Mouse (Mus musculus): Measurements from ENCODE around the gene Gm42906. TPM values are rescaled to one million over a fixed set of nuclear protein-coding genes. Genes with fewer than 3 reads are reported as not detected.

The Gm42906 gene
- polyA plus RNA-seq, 1 experiment from 2014 or later = not detected

- H3K9ac ChIP-seq (ENCODE audit: low read length) = no peak overlapping the region
- no peaks in the 10 kb centered on the region for H3K27me3 ChIP-seq (ENCODE audit: control insufficient read depth, insufficient read depth, low read length)
- 92% methylated on average over 1 of the region's 1 CpGs for WGBS
- ATAC-seq (ENCODE audit: insufficient number of reproducible peaks, low FRiP score, low TSS enrichment, low read depth) = no peak
- no peak overlapping the region for H3K27ac ChIP-seq (replicated peaks; ENCODE audit: low read depth, low read length)
- DNase-seq (ENCODE audit: low spot score) = no peak
- H3K36me3 ChIP-seq (ENCODE audit: control insufficient read depth, insufficient read depth, low read length) = no peaks in the 10 kb centered on the region
- H3K4me3 ChIP-seq (ENCODE audit: low read depth, low read length) = no peak overlapping the region
- no peak overlapping the region for H3K4me2 ChIP-seq (ENCODE audit: low read depth, severe bottlenecking)
- no peaks in the 10 kb centered on the region for H3K9me3 ChIP-seq (ENCODE audit: control insufficient read depth, low read length)
- no peaks in the 10 kb centered on the region for H3K4me1 ChIP-seq (ENCODE audit: control insufficient read depth, insufficient read depth, low read length)
These were observed 217.1 kb downstream of the Gm42906 start for GRCm38 (mm10) chr5:151210869-151211268.

- Histone ChIP-seq H3K4me2 (ENCODE audit: low read depth, severe bottlenecking) (no peak overlapping the region), H3K9me3 (ENCODE audit: control insufficient read depth, low read length) (no peaks in the 10 kb centered on the region), H3K27me3 (ENCODE audit: control insufficient read depth, insufficient read depth, low read length) (no peaks in the 10 kb centered on the region), H3K27ac (replicated peaks; ENCODE audit: low read depth, low read length) (no peak overlapping the region), H3K36me3 (ENCODE audit: control insufficient read depth, insufficient read depth, low read length) (no peaks in the 10 kb centered on the region), H3K4me3 (ENCODE audit: low read depth, low read length) (no peak overlapping the region), H3K9ac (ENCODE audit: low read length) (no peak overlapping the region), H3K4me1 (ENCODE audit: control insufficient read depth, insufficient read depth, low read length) (no peaks in the 10 kb centered on the region)
- 80% methylated on average over 2 of the region's 2 CpGs for WGBS
- DNase-seq (ENCODE audit: low spot score) = no peak
- no peak for ATAC-seq (ENCODE audit: insufficient number of reproducible peaks, low FRiP score, low TSS enrichment, low read depth)
These were observed 217.9 kb downstream of the Gm42906 start for GRCm38 (mm10) chr5:151210060-151210459.

- Histone ChIP-seq H3K9ac (ENCODE audit: low read length) (no peak overlapping the region), H3K9me3 (ENCODE audit: control insufficient read depth, low read length) (no peaks in the 10 kb centered on the region), H3K4me3 (ENCODE audit: low read depth, low read length) (no peak overlapping the region), H3K27ac (replicated peaks; ENCODE audit: low read depth, low read length) (no peak overlapping the region), H3K4me2 (ENCODE audit: low read depth, severe bottlenecking) (no peak overlapping the region), H3K27me3 (ENCODE audit: control insufficient read depth, insufficient read depth, low read length) (no peaks in the 10 kb centered on the region), H3K4me1 (ENCODE audit: control insufficient read depth, insufficient read depth, low read length) (no peaks in the 10 kb centered on the region), H3K36me3 (ENCODE audit: control insufficient read depth, insufficient read depth, low read length) (no peaks in the 10 kb centered on the region)
- WGBS = 92% methylated on average over 4 of the region's 4 CpGs
- DNase-seq (ENCODE audit: low spot score) = no peak
- ATAC-seq (ENCODE audit: insufficient number of reproducible peaks, low FRiP score, low TSS enrichment, low read depth) = no peak
These were observed 222.9 kb downstream of the Gm42906 start for GRCm38 (mm10) chr5:151205017-151205416.

GRCm38 (mm10) chr5:151202925-151203324 lies 225.0 kb downstream of the Gm42906 start:
- Histone ChIP-seq H3K9me3 (ENCODE audit: control insufficient read depth, low read length) (no peaks in the 10 kb centered on the region), H3K9ac (ENCODE audit: low read length) (no peak overlapping the region), H3K4me1 (ENCODE audit: control insufficient read depth, insufficient read depth, low read length) (no peaks in the 10 kb centered on the region), H3K27me3 (ENCODE audit: control insufficient read depth, insufficient read depth, low read length) (no peaks in the 10 kb centered on the region), H3K27ac (replicated peaks; ENCODE audit: low read depth, low read length) (no peak overlapping the region), H3K36me3 (ENCODE audit: control insufficient read depth, insufficient read depth, low read length) (no peaks in the 10 kb centered on the region), H3K4me3 (ENCODE audit: low read depth, low read length) (no peak overlapping the region), H3K4me2 (ENCODE audit: low read depth, severe bottlenecking) (no peak overlapping the region)
- ATAC-seq (ENCODE audit: insufficient number of reproducible peaks, low FRiP score, low TSS enrichment, low read depth) (no peak), DNase-seq (ENCODE audit: low spot score) (no peak)
- WGBS = 85% methylated on average over 5 of the region's 5 CpGs

GRCm38 (mm10) chr5:151201220-151201619 lies 226.7 kb downstream of the Gm42906 start:
- H3K27me3 ChIP-seq (ENCODE audit: control insufficient read depth, insufficient read depth, low read length) = no peaks in the 10 kb centered on the region
- H3K4me3 ChIP-seq (ENCODE audit: low read depth, low read length) = no peak overlapping the region
- ATAC-seq (ENCODE audit: insufficient number of reproducible peaks, low FRiP score, low TSS enrichment, low read depth) (no peak), DNase-seq (ENCODE audit: low spot score) (no peak)
- H3K4me2 ChIP-seq (ENCODE audit: low read depth, severe bottlenecking) = no peak overlapping the region
- no peak overlapping the region for H3K27ac ChIP-seq (replicated peaks; ENCODE audit: low read depth, low read length)
- no peaks in the 10 kb centered on the region for H3K4me1 ChIP-seq (ENCODE audit: control insufficient read depth, insufficient read depth, low read length)
- no peaks in the 10 kb centered on the region for H3K36me3 ChIP-seq (ENCODE audit: control insufficient read depth, insufficient read depth, low read length)
- no peaks in the 10 kb centered on the region for H3K9me3 ChIP-seq (ENCODE audit: control insufficient read depth, low read length)
- 87% methylated on average over 3 of the region's 3 CpGs for WGBS
- no peak overlapping the region for H3K9ac ChIP-seq (ENCODE audit: low read length)

GRCm38 (mm10) chr5:151199235-151199634 lies 228.7 kb downstream of the Gm42906 start:
- Histone ChIP-seq H3K9me3 (ENCODE audit: control insufficient read depth, low read length) (no peaks in the 10 kb centered on the region), H3K4me2 (ENCODE audit: low read depth, severe bottlenecking) (no peak overlapping the region), H3K9ac (ENCODE audit: low read length) (no peak overlapping the region), H3K27ac (replicated peaks; ENCODE audit: low read depth, low read length) (no peak overlapping the region), H3K27me3 (ENCODE audit: control insufficient read depth, insufficient read depth, low read length) (no peaks in the 10 kb centered on the region), H3K4me3 (ENCODE audit: low read depth, low read length) (no peak overlapping the region), H3K36me3 (ENCODE audit: control insufficient read depth, insufficient read depth, low read length) (no peaks in the 10 kb centered on the region), H3K4me1 (ENCODE audit: control insufficient read depth, insufficient read depth, low read length) (no peaks in the 10 kb centered on the region)
- 89% methylated on average over 3 of the region's 3 CpGs for WGBS
- no peak for ATAC-seq (ENCODE audit: insufficient number of reproducible peaks, low FRiP score, low TSS enrichment, low read depth)
- DNase-seq (ENCODE audit: low spot score) = no peak

- DNase-seq (ENCODE audit: low spot score) (no peak), ATAC-seq (ENCODE audit: insufficient number of reproducible peaks, low FRiP score, low TSS enrichment, low read depth) (no peak)
- 81% methylated on average over 13 of the region's 13 CpGs for WGBS
- H3K27me3 ChIP-seq (ENCODE audit: control insufficient read depth, insufficient read depth, low read length) = no peaks in the 10 kb centered on the region
- no peak overlapping the region for H3K9ac ChIP-seq (ENCODE audit: low read length)
- H3K9me3 ChIP-seq (ENCODE audit: control insufficient read depth, low read length) = no peaks in the 10 kb centered on the region
- H3K36me3 ChIP-seq (ENCODE audit: control insufficient read depth, insufficient read depth, low read length) = no peaks in the 10 kb centered on the region
- H3K27ac ChIP-seq (replicated peaks; ENCODE audit: low read depth, low read length) = no peak overlapping the region
- H3K4me1 ChIP-seq (ENCODE audit: control insufficient read depth, insufficient read depth, low read length) = no peaks in the 10 kb centered on the region
- H3K4me2 ChIP-seq (ENCODE audit: low read depth, severe bottlenecking) = no peak overlapping the region
- H3K4me3 ChIP-seq (ENCODE audit: low read depth, low read length) = no peak overlapping the region
These were observed 231.2 kb downstream of the Gm42906 start for GRCm38 (mm10) chr5:151196603-151197272.

GRCm38 (mm10) chr5:151193885-151194520 lies 234.0 kb downstream of the Gm42906 start:
- H3K9ac ChIP-seq (ENCODE audit: low read length) = no peak overlapping the region

More at GRCm38 (mm10) chr5:151193885-151194520, 234.0 kb downstream of the Gm42906 start:
- no peaks in the 10 kb centered on the region for H3K27me3 ChIP-seq (ENCODE audit: control insufficient read depth, insufficient read depth, low read length)
- H3K4me2 ChIP-seq (ENCODE audit: low read depth, severe bottlenecking) = no peak overlapping the region
- 57% methylated on average over 3 of the region's 3 CpGs for WGBS
- H3K27ac ChIP-seq (replicated peaks; ENCODE audit: low read depth, low read length) = no peak overlapping the region
- no peak for DNase-seq (ENCODE audit: low spot score)
- H3K9me3 ChIP-seq (ENCODE audit: control insufficient read depth, low read length) = no peaks in the 10 kb centered on the region
- no peaks in the 10 kb centered on the region for H3K36me3 ChIP-seq (ENCODE audit: control insufficient read depth, insufficient read depth, low read length)
- H3K4me3 ChIP-seq (ENCODE audit: low read depth, low read length) = no peak overlapping the region
- peaks cover 3% of the 10 kb centered on the region; the same call in 1 of the 2 replicates for H3K4me1 ChIP-seq (ENCODE audit: control insufficient read depth, insufficient read depth, low read length)
- no peak for ATAC-seq (ENCODE audit: insufficient number of reproducible peaks, low FRiP score, low TSS enrichment, low read depth)
